Mouse (Mus musculus) lung, postnatal 0 days (tissue): ENCODE measurements around the gene Urah.

Source experiments
- CTCF ChIP-seq: IDR thresholded peaks from 2 replicates; pipeline ENCODE4 v1.5.1; 2016; ENCODE audit warnings: antibody characterized with exemption, mild to moderate bottlenecking
- EP300 ChIP-seq: IDR thresholded peaks from 2 replicates; pipeline ENCODE4 v1.6.1; 2016; ENCODE audit warnings: antibody characterized with exemption, mild to moderate bottlenecking, control low read depth

- TF ChIP-seq EP300 (no peak), CTCF (no peak)
Observed at GRCm38 (mm10) chr7:140793541-140793940, 41.3 kb upstream of the Urah start.
